Mouse (Mus musculus) hindbrain, embryonic 10.5 days (tissue): ENCODE data around the gene Ranbp1. TPM values are rescaled to one million over a fixed set of nuclear protein-coding genes. Genes with fewer than 3 reads are reported as not detected.
"Not testable (repeated sequence)": the region's sequence is repeated elsewhere in the genome, so short reads cannot be mapped to it uniquely, and the experiment has no call there.

Experiments
- DNase-seq: peaks from one replicate; pipeline ENCODE4 v3.0.0-alpha.2; 2017; ENCODE audit warnings: low spot score
- H3K27ac ChIP-seq: fragments of 300-500 bp; sonication (generic); 2 replicates; pipeline ENCODE4 v1.5.1; 2016; ENCODE audit warnings: mild to moderate bottlenecking, moderate library complexity
- H3K27me3 ChIP-seq: fragments of 300-500 bp; sonication (generic); 2 replicates; pipeline ENCODE4 v1.6.1; 2016; ENCODE audit warnings: mild to moderate bottlenecking; ENCODE audit not compliant: poor library complexity, insufficient read depth, severe bottlenecking
- H3K36me3 ChIP-seq: fragments of 300-500 bp; sonication (generic); 2 replicates; pipeline ENCODE4 v1.6.1; 2016; ENCODE audit warnings: mild to moderate bottlenecking, moderate library complexity
- H3K4me1 ChIP-seq: fragments of 300-500 bp; sonication (generic); replicated peaks from 2 replicates; pipeline ENCODE4 v1.6.1; 2016; ENCODE audit warnings: mild to moderate bottlenecking
- H3K4me3 ChIP-seq: fragments of 300-500 bp; sonication (generic); 2 replicates; pipeline ENCODE4 v1.5.1; 2016; ENCODE audit warnings: mild to moderate bottlenecking, moderate library complexity
- H3K9me3 ChIP-seq: fragments of 300-500 bp; sonication (generic); 2 replicates; pipeline ENCODE4 v1.6.1; 2016; ENCODE audit warnings: mild to moderate bottlenecking, moderate library complexity
- WGBS: fragments of 180-500 bp; shearing (Covaris S2); methylation state at CpG from one replicate; pipeline ENCODE4 v1.1.7; 2016; 5-methylcytosine and 5-hydroxymethylcytosine counted together
- polyA plus RNA-seq: library from polyadenylated mRNA; unstranded; fragments of >200 nt; fragmentation: Nextera tagmentation; extraction: Ambion mirVana; gene quantifications from 2 replicates; pipeline ENCODE4 v1.2.1, GENCODE M21; 2016

Ranbp1 gene
- polyA plus RNA-seq, result 1,091 and 1,220 TPM in 2 replicates

DNA sequence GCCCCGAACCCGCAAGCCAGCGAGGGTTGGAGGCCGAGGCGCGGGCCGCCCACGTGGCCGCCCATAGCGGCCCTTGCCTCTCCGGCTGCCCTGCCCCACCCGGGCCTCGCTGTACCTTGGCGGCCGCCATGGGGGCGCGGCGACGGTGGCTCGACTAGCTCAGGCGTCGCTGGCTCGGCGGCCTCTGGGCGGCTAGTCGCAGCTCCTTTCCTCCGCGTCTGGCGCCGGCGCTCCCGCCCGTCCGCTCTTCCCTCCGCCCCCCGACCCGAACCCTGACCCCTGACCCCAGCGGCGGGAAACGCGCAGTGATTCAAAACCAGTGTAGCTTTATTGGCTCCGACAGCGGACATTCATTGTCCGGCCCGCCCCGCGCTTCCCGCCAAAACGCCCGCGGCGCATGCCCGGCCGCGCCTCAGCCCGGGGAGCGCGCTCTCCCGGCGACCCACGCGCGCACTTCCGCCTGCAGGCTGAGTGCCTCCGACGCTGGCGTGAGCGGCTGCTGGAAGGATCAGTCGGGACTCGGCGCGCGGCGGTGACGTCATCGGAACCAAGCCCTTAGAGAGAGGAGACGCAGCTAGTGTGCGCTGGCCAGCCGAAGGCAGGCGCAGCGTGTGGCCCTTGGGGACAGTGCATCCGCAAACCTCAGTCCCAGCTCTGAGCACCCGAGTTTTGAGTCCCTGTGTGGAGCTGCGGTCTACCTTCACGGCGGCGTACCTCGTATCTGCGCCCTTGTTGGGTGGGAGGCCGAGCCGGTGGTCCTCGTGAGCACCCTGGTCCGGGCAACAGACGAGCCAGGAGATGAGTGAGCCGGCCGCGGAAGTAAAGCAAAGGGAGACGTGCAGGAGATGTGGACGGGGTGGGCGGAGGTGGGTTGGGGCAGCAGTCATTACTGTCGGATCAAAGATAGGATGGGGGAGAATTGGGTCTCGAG lies at the start of gene Ranbp1, which contains the start of gene Trmt2a:
TSS of gene Ranbp1 (minus strand) at position 300 of the 931 bp plus-strand sequence.
TSS of gene Trmt2a (plus strand) at position 247 of the 931 bp plus-strand sequence.
- Histone ChIP-seq H3K27ac (peak within 1 kb of the TSS; percentile 98), H3K9me3 (no peaks in the 10 kb centered on the region), H3K27me3 (no peaks in the 10 kb centered on the region), H3K36me3 (peaks cover 77% of the 10 kb centered on the region), H3K4me3 (peak within 1 kb of the TSS; percentile 95), H3K4me1 (peaks cover 49% of the 10 kb centered on the region)
- DNase-seq, result peak; percentile 99
- WGBS, result under 1% methylated on average over 102 of the region's 102 CpGs

GRCm38 (mm10) chr16:18289614-18290013 lies 41.1 kb upstream of the Ranbp1 start:
- H3K9me3 ChIP-seq, DNase-seq, H3K27me3 ChIP-seq: not testable (repeated sequence)
- Histone ChIP-seq H3K4me1 (peaks cover 34% of the 10 kb centered on the region), H3K4me3 (peak overlapping the region; percentile 99), H3K36me3 (peaks cover 31% of the 10 kb centered on the region), H3K27ac (peak overlapping the region; percentile 99)
- 7% methylated on average over 10 of the region's 10 CpGs for WGBS

- Histone ChIP-seq H3K9me3 (no peaks in the 10 kb centered on the region), H3K27me3 (no peaks in the 10 kb centered on the region), H3K4me3 (peak within 1 kb of the TSS; percentile 99), H3K27ac (peak within 1 kb of the TSS; percentile 99), H3K4me1 (peaks cover 34% of the 10 kb centered on the region), H3K36me3 (peaks cover 36% of the 10 kb centered on the region)
- WGBS, result under 1% methylated on average over 71 of the region's 71 CpGs
- peak; percentile 99 for DNase-seq
Observed at GRCm38 (mm10) chr16:18289067-18289588, 40.6 kb upstream of the Ranbp1 start, which contains the start of gene Dgcr8. TSS of gene Dgcr8 (minus strand) at chr16:18289246.

DNA sequence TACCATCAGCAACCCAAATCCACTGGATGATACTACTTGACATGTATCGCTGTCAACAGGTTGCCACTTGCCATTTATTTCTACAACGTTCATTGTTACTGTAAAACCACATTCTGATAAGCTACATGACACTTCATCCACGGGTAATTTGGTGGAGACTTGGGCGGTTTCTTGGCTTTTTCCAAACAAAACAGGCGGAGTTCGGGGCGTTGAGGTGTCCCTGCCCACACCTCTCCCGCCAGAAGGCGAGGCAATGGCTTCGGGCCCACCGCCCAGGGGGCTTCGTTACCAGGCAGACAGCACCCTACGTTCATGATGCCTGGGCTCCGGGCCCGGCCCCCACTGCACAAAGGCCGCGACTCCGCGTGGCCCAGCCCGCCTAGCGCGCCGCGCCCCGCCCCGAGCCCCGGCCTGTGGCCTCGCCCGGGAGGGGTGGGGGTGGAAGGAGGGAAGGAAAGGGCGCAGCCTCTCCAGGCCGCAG lies 40.1 kb upstream of the Ranbp1 start:
- Histone ChIP-seq H3K4me3 (peak overlapping the region; percentile 99), H3K36me3 (peaks cover 41% of the 10 kb centered on the region), H3K27me3 (no peaks in the 10 kb centered on the region), H3K27ac (peak overlapping the region; percentile 99), H3K4me1 (peaks cover 34% of the 10 kb centered on the region), H3K9me3 (no peaks in the 10 kb centered on the region)
- WGBS, result under 1% methylated on average over 30 of the region's 31 CpGs
- DNase-seq, result no peak

GRCm38 (mm10) chr16:18288166-18288565 lies 39.6 kb upstream of the Ranbp1 start:
- Histone ChIP-seq H3K36me3 (peaks cover 45% of the 10 kb centered on the region), H3K4me1 (peaks cover 34% of the 10 kb centered on the region), H3K9me3 (no peaks in the 10 kb centered on the region), H3K27me3 (no peaks in the 10 kb centered on the region), H3K27ac (peak overlapping the region; percentile 99), H3K4me3 (peak overlapping the region; percentile 99)
- WGBS, result under 1% methylated on average over 4 of the region's 4 CpGs
- peak; percentile 47 for DNase-seq

- no peak overlapping the region for H3K27ac ChIP-seq
- H3K9me3 ChIP-seq, result no peaks in the 10 kb centered on the region
- no peaks in the 10 kb centered on the region for H3K4me1 ChIP-seq
- DNase-seq, result no peak
- H3K27me3 ChIP-seq, result no peaks in the 10 kb centered on the region
- WGBS, result 88% methylated on average over 2 of the region's 2 CpGs
- H3K4me3 ChIP-seq, result no peak overlapping the region
- peaks cover 100% of the 10 kb centered on the region for H3K36me3 ChIP-seq
Observed at GRCm38 (mm10) chr16:18275166-18275565, 26.6 kb upstream of the Ranbp1 start.

- Histone ChIP-seq H3K36me3 (peaks cover 98% of the 10 kb centered on the region), H3K9me3 (no peaks in the 10 kb centered on the region), H3K27me3 (no peaks in the 10 kb centered on the region), H3K27ac (no peak overlapping the region), H3K4me3 (no peak overlapping the region), H3K4me1 (no peaks in the 10 kb centered on the region)
- DNase-seq, result no peak
- 93% methylated on average over 5 of the region's 5 CpGs for WGBS
Observed at GRCm38 (mm10) chr16:18268182-18268581, 19.6 kb upstream of the Ranbp1 start.

- H3K4me3 ChIP-seq, result no peak overlapping the region
- no peaks in the 10 kb centered on the region for H3K4me1 ChIP-seq
- no peak overlapping the region for H3K27ac ChIP-seq
- DNase-seq, result no peak
- WGBS, result 83% methylated on average over 2 of the region's 2 CpGs
- H3K36me3 ChIP-seq, result peaks cover 97% of the 10 kb centered on the region
- no peaks in the 10 kb centered on the region for H3K27me3 ChIP-seq
- H3K9me3 ChIP-seq, result no peaks in the 10 kb centered on the region
Observed at GRCm38 (mm10) chr16:18265024-18265423, 16.5 kb upstream of the Ranbp1 start.

GRCm38 (mm10) chr16:18258221-18258620 lies 9.7 kb upstream of the Ranbp1 start, which contains the start of gene Gm49776:
TSS of gene Gm49776 (minus strand) at chr16:18258321.
- H3K4me1 ChIP-seq, result no peaks in the 10 kb centered on the region
- no peaks in the 10 kb centered on the region for H3K27me3 ChIP-seq
- H3K9me3 ChIP-seq, result no peaks in the 10 kb centered on the region
- no peak for DNase-seq
- no peak within 1 kb of the TSS for H3K27ac ChIP-seq
- WGBS, result 95% methylated on average over 2 of the region's 2 CpGs
- H3K4me3 ChIP-seq, result no peak within 1 kb of the TSS
- H3K36me3 ChIP-seq, result peaks cover 99% of the 10 kb centered on the region

GRCm38 (mm10) chr16:18253866-18254265 lies 5.3 kb upstream of the Ranbp1 start:
- H3K27me3 ChIP-seq, result no peaks in the 10 kb centered on the region
- H3K9me3 ChIP-seq, result no peaks in the 10 kb centered on the region
- WGBS, result 97% methylated on average over 1 of the region's 1 CpGs
- H3K4me3 ChIP-seq, result no peak overlapping the region
- H3K4me1 ChIP-seq, result peaks cover 30% of the 10 kb centered on the region
- DNase-seq, result no peak
- H3K27ac ChIP-seq, result no peak overlapping the region
- H3K36me3 ChIP-seq, result peaks cover 93% of the 10 kb centered on the region

- H3K27ac ChIP-seq, result no peak overlapping the region
- H3K4me1 ChIP-seq, result peaks cover 30% of the 10 kb centered on the region
- no peaks in the 10 kb centered on the region for H3K27me3 ChIP-seq
- H3K4me3 ChIP-seq, result 0 out of 2 replicates have a peak overlapping the region, but pooled peaks have one; percentile 6
- no peaks in the 10 kb centered on the region for H3K9me3 ChIP-seq
- WGBS, result 86% methylated on average over 6 of the region's 6 CpGs
- no peak for DNase-seq
- H3K36me3 ChIP-seq, result peaks cover 82% of the 10 kb centered on the region
Observed at GRCm38 (mm10) chr16:18252736-18253135, 4.2 kb upstream of the Ranbp1 start.

- peaks cover 77% of the 10 kb centered on the region for H3K36me3 ChIP-seq
- no peaks in the 10 kb centered on the region for H3K27me3 ChIP-seq
- peak overlapping the region; percentile 95 for H3K4me3 ChIP-seq
- 74% methylated on average over 10 of the region's 10 CpGs for WGBS
- peak overlapping the region; percentile 18; the same call in 1 of the 2 replicates for H3K27ac ChIP-seq
- no peak for DNase-seq
- peaks cover 42% of the 10 kb centered on the region for H3K4me1 ChIP-seq
- no peaks in the 10 kb centered on the region for H3K9me3 ChIP-seq
Observed at GRCm38 (mm10) chr16:18250828-18251790, 2.6 kb upstream of the Ranbp1 start.
